Mouse (Mus musculus): Measurements from ENCODE around the gene Smurf1.

DNA sequence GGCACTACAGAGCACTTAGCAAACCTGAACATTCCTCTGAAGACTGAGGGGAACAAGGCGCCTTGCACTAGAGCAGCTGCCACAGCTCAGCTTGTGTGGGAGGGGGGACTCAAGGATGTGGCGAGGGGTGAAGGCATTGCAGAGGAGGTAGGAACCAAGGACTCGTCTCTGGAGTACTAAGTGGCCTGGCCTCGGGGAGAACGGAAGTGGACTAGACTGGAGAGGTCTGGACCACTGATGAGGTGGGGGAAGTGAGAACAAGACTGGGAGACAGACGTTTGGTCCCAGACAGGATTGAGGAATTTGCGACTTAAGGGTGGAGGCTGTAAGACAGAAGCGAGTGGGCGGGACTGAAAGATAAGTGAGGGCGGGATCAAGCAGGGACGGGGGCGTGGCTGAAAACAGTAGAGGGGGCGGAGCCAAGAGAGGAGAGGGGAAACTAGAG is 1.8 kb downstream of the Smurf1 start:
- TF ChIP-seq POU5F1 (IDR thresholded peaks at IDR 0.05; ENCODE audit: borderline replicate concordance, low read length) (no peak), CTCF (conservative IDR thresholded peaks at IDR 0.05; ENCODE audit: low read length) (no peak)
